Mouse (Mus musculus): ENCODE data around the gene E130114P18Rik. TPM values are rescaled to one million over a fixed set of nuclear protein-coding genes. Genes with fewer than 3 reads are reported as not detected.

E130114P18Rik gene
- polyA plus RNA-seq, 1 experiment from 2014 or later: 21.3 TPM

GRCm38 (mm10) chr4:97689456-97690383 is 88.2 kb downstream of the E130114P18Rik start:
- no peaks in the 10 kb centered on the region for H3K27me3 ChIP-seq (ENCODE audit: poor library complexity, severe bottlenecking)
- H3K36me3 ChIP-seq (replicated peaks): no peaks in the 10 kb centered on the region
- H3K9me3 ChIP-seq: no peaks in the 10 kb centered on the region
- peaks cover 6% of the 10 kb centered on the region for H3K4me1 ChIP-seq
- H3K4me3 ChIP-seq: no peak overlapping the region
- DNase-seq (ENCODE audit: extremely low spot score, low spot score): no peak
- 78% methylated on average over 8 of the region's 8 CpGs for WGBS
- no peak overlapping the region for H3K27ac ChIP-seq

GRCm38 (mm10) chr4:97686020-97686419 is 91.9 kb downstream of the E130114P18Rik start:
- DNase-seq (ENCODE audit: extremely low spot score, low spot score): no peak
- Histone ChIP-seq H3K27ac (no peak overlapping the region), H3K4me1 (peaks cover 6% of the 10 kb centered on the region), H3K27me3 (ENCODE audit: poor library complexity, severe bottlenecking) (no peaks in the 10 kb centered on the region), H3K36me3 (replicated peaks) (no peaks in the 10 kb centered on the region), H3K4me3 (no peak overlapping the region), H3K9me3 (no peaks in the 10 kb centered on the region)
- 95% methylated on average over 5 of the region's 5 CpGs for WGBS

GRCm38 (mm10) chr4:97676579-97676937 is 101.3 kb downstream of the E130114P18Rik start:
- Histone ChIP-seq H3K27ac (peak overlapping the region; percentile 69), H3K9me3 (no peaks in the 10 kb centered on the region), H3K4me1 (peaks cover 42% of the 10 kb centered on the region), H3K4me3 (no peak overlapping the region), H3K27me3 (ENCODE audit: poor library complexity, severe bottlenecking) (peaks cover 12% of the 10 kb centered on the region), H3K36me3 (replicated peaks) (no peaks in the 10 kb centered on the region)
- no peak for DNase-seq (ENCODE audit: extremely low spot score, low spot score)
- 33% methylated on average over 2 of the region's 2 CpGs for WGBS

GRCm38 (mm10) chr4:97675741-97676578 is 101.9 kb downstream of the E130114P18Rik start:
- Histone ChIP-seq H3K36me3 (replicated peaks) (no peaks in the 10 kb centered on the region), H3K27ac (peak overlapping the region; percentile 69), H3K4me3 (peak overlapping the region; percentile 27; the same call in 1 of the 2 replicates), H3K27me3 (ENCODE audit: poor library complexity, severe bottlenecking) (peaks cover 12% of the 10 kb centered on the region), H3K4me1 (peaks cover 44% of the 10 kb centered on the region), H3K9me3 (no peaks in the 10 kb centered on the region)
- WGBS: 39% methylated on average over 16 of the region's 16 CpGs
- peak; percentile 25 for DNase-seq (ENCODE audit: extremely low spot score, low spot score)

GRCm38 (mm10) chr4:97673854-97674510 is 103.9 kb downstream of the E130114P18Rik start:
- Histone ChIP-seq H3K27me3 (ENCODE audit: poor library complexity, severe bottlenecking) (peaks cover 12% of the 10 kb centered on the region), H3K27ac (peak overlapping the region; percentile 30; the same call in 1 of the 2 replicates), H3K4me3 (no peak overlapping the region), H3K36me3 (replicated peaks) (no peaks in the 10 kb centered on the region), H3K9me3 (no peaks in the 10 kb centered on the region), H3K4me1 (peaks cover 64% of the 10 kb centered on the region)
- 84% methylated on average over 6 of the region's 6 CpGs for WGBS
- DNase-seq (ENCODE audit: extremely low spot score, low spot score): no peak

- H3K4me1 ChIP-seq: peaks cover 62% of the 10 kb centered on the region
- H3K9me3 ChIP-seq: no peaks in the 10 kb centered on the region
- no peaks in the 10 kb centered on the region for H3K36me3 ChIP-seq (replicated peaks)
- no peak overlapping the region for H3K27ac ChIP-seq
- no peak overlapping the region for H3K4me3 ChIP-seq
- no peak for DNase-seq (ENCODE audit: extremely low spot score, low spot score)
- WGBS: 78% methylated on average over 5 of the region's 5 CpGs
- peaks cover 8% of the 10 kb centered on the region for H3K27me3 ChIP-seq (ENCODE audit: poor library complexity, severe bottlenecking)
These were observed 105.4 kb downstream of the E130114P18Rik start for GRCm38 (mm10) chr4:97672501-97672900.

- H3K9me3 ChIP-seq: no peaks in the 10 kb centered on the region
- no peaks in the 10 kb centered on the region for H3K36me3 ChIP-seq (replicated peaks)
- DNase-seq (ENCODE audit: extremely low spot score, low spot score): no peak
- no peak overlapping the region for H3K27ac ChIP-seq
- H3K4me3 ChIP-seq: no peak overlapping the region
- H3K27me3 ChIP-seq (ENCODE audit: poor library complexity, severe bottlenecking): peaks cover 4% of the 10 kb centered on the region
- 95% methylated on average over 4 of the region's 4 CpGs for WGBS
- peaks cover 58% of the 10 kb centered on the region for H3K4me1 ChIP-seq
These were observed 106.0 kb downstream of the E130114P18Rik start for GRCm38 (mm10) chr4:97671911-97672310.

- peaks cover 45% of the 10 kb centered on the region for H3K4me1 ChIP-seq
- H3K27me3 ChIP-seq (ENCODE audit: poor library complexity, severe bottlenecking): peaks cover 4% of the 10 kb centered on the region; the same call in 1 of the 2 replicates
- H3K36me3 ChIP-seq (replicated peaks): no peaks in the 10 kb centered on the region
- H3K27ac ChIP-seq: peak overlapping the region; percentile 26; the same call in 1 of the 2 replicates
- no peak overlapping the region for H3K4me3 ChIP-seq
- DNase-seq (ENCODE audit: extremely low spot score, low spot score): no peak
- no peaks in the 10 kb centered on the region for H3K9me3 ChIP-seq
These were observed 107.5 kb downstream of the E130114P18Rik start for GRCm38 (mm10) chr4:97670418-97670817.

- WGBS: 41% methylated on average over 3 of the region's 3 CpGs
These were observed 108.1 kb downstream of the E130114P18Rik start for GRCm38 (mm10) chr4:97669808-97670207.

GRCm38 (mm10) chr4:97665428-97665755 is 112.5 kb downstream of the E130114P18Rik start:
- no peaks in the 10 kb centered on the region for H3K27me3 ChIP-seq (ENCODE audit: poor library complexity, severe bottlenecking)
- 62% methylated on average over 7 of the region's 7 CpGs for WGBS
- peaks cover 36% of the 10 kb centered on the region for H3K4me1 ChIP-seq
- no peaks in the 10 kb centered on the region for H3K9me3 ChIP-seq
- H3K27ac ChIP-seq: peak overlapping the region; percentile 62
- DNase-seq (ENCODE audit: extremely low spot score, low spot score): no peak
- no peak overlapping the region for H3K4me3 ChIP-seq
- no peaks in the 10 kb centered on the region for H3K36me3 ChIP-seq (replicated peaks)

More at GRCm38 (mm10) chr4:97669808-97670207, 108.1 kb downstream of the E130114P18Rik start:
- Histone ChIP-seq H3K27me3 (ENCODE audit: poor library complexity, severe bottlenecking) (peaks cover 2% of the 10 kb centered on the region; the same call in 1 of the 2 replicates), H3K4me1 (peaks cover 45% of the 10 kb centered on the region), H3K27ac (no peak overlapping the region), H3K4me3 (no peak overlapping the region), H3K36me3 (replicated peaks) (no peaks in the 10 kb centered on the region), H3K9me3 (no peaks in the 10 kb centered on the region)
- DNase-seq (ENCODE audit: extremely low spot score, low spot score): no peak

- Histone ChIP-seq H3K27ac (peak overlapping the region; percentile 62), H3K4me3 (no peak overlapping the region), H3K4me1 (peaks cover 31% of the 10 kb centered on the region), H3K36me3 (replicated peaks) (no peaks in the 10 kb centered on the region), H3K9me3 (no peaks in the 10 kb centered on the region), H3K27me3 (ENCODE audit: poor library complexity, severe bottlenecking) (no peaks in the 10 kb centered on the region)
- DNase-seq (ENCODE audit: extremely low spot score, low spot score): no peak
- 53% methylated on average over 7 of the region's 7 CpGs for WGBS
These were observed 113.0 kb downstream of the E130114P18Rik start for GRCm38 (mm10) chr4:97664738-97665427.

GRCm38 (mm10) chr4:97663922-97664321 is 114.0 kb downstream of the E130114P18Rik start:
- Histone ChIP-seq H3K27ac (no peak overlapping the region), H3K27me3 (ENCODE audit: poor library complexity, severe bottlenecking) (no peaks in the 10 kb centered on the region), H3K9me3 (no peaks in the 10 kb centered on the region), H3K36me3 (replicated peaks) (no peaks in the 10 kb centered on the region), H3K4me1 (peaks cover 21% of the 10 kb centered on the region), H3K4me3 (no peak overlapping the region)
- DNase-seq (ENCODE audit: extremely low spot score, low spot score): no peak
- WGBS: 88% methylated on average over 6 of the region's 6 CpGs

Measured in forebrain, embryonic 10.5 days (tissue).